Mouse (Mus musculus): ENCODE measurements at regions not wholly inside any gene's neighbourhood (a gene's known extent, or its start where the extent isn't known, plus 50 kb on each side); places are given as distances from the start of the nearest gene placed in this dataset.

- no peak overlapping the region for H3K4me2 ChIP-seq (ENCODE audit: insufficient read depth, low read depth, poor library complexity, severe bottlenecking)
- in situ Hi-C loops (cut with MboI; ENCODE audit: low pct_ligation_motif_present, low pct_unique_long_range_greater_than_20kb, low sequenced_read_pairs): no loop called here
Observed at GRCm38 (mm10) chr8:26323606-26324350, 204.4 kb downstream of the Gm45692 start.

GRCm38 (mm10) chr8:26324606-26325005, 205.3 kb downstream of the Gm45692 start:
- in situ Hi-C loops (cut with MboI; ENCODE audit: low pct_ligation_motif_present, low pct_unique_long_range_greater_than_20kb, low sequenced_read_pairs) (no loop called here), dilution Hi-C loops (cut with MboI; ENCODE audit: extremely low pct_ligation_motif_present, extremely low pct_unique_long_range_greater_than_20kb, low sequenced_read_pairs) (no loop called here)
- no peak overlapping the region for H3K27ac ChIP-seq (ENCODE audit: insufficient read depth, low read depth)
- TF ChIP-seq CHD1 (IDR thresholded peaks at IDR 0.05; ENCODE audit: low read depth, low read length) (no peak), ZNF384 (IDR thresholded peaks at IDR 0.05; ENCODE audit: low read depth, low read length) (no peak), CTCF (conservative IDR thresholded peaks at IDR 0.05 in 1 of 2, IDR thresholded peaks at IDR 0.05 in 1 of 2; ENCODE audit: low read depth in 2 of 2, low read length in 2 of 2) (no peak), PAX5 (IDR thresholded peaks at IDR 0.05; ENCODE audit: low read length) (no peak), MAZ (IDR thresholded peaks at IDR 0.05; ENCODE audit: low read depth, low read length) (no peak), CHD2 (IDR thresholded peaks at IDR 0.05; ENCODE audit: low read length) (no peak), JUN (IDR thresholded peaks at IDR 0.05; ENCODE audit: insufficient read depth, low read depth, low read length) (no peak), MYC (IDR thresholded peaks at IDR 0.05; ENCODE audit: low read depth, low read length) (no peak), TCF12 (IDR thresholded peaks at IDR 0.05; ENCODE audit: low read depth, low read length) (no peak), RCOR1 (conservative IDR thresholded peaks at IDR 0.05; ENCODE audit: low read depth, low read length) (no peak), SMC3 (IDR thresholded peaks at IDR 0.05; ENCODE audit: low read depth, low read length) (no peak), USF1 (IDR thresholded peaks at IDR 0.05; ENCODE audit: low read depth, low read length) (no peak), KAT2A (IDR thresholded peaks at IDR 0.05; ENCODE audit: insufficient replicate concordance, low read length) (no peak)
- H3K27me3 ChIP-seq (replicated peaks): no peaks in the 10 kb centered on the region
- no peak overlapping the region for H3K9ac ChIP-seq (ENCODE audit: insufficient read depth, low read depth)
- no peaks in the 10 kb centered on the region for H3K36me3 ChIP-seq (replicated peaks in 1 of 2; ENCODE audit: control insufficient read depth in 1 of 2, insufficient read depth in 1 of 2, low read length in 1 of 2)
- H3K79me2 ChIP-seq (replicated peaks; ENCODE audit: control insufficient read depth, extremely low read depth, insufficient read depth, poor library complexity, severe bottlenecking): no peaks in the 10 kb centered on the region
- H3K9me3 ChIP-seq (replicated peaks; ENCODE audit: low read length): no peaks in the 10 kb centered on the region
- H3K4me2 ChIP-seq (ENCODE audit: insufficient read depth, low read depth, poor library complexity, severe bottlenecking): no peak overlapping the region
- DNase-seq (ENCODE audit: extremely low read depth): no peak
- 0 out of 4 replicates have a peak, but pooled peaks cover 0 to 5% of the 10 kb centered on the region in 2 experiments for H3K4me1 ChIP-seq (ENCODE audit: control insufficient read depth in 1 of 2, insufficient read depth in 2 of 2)
- H3K4me3 ChIP-seq (replicated peaks in 1 of 3; ENCODE audit: low read depth in 2 of 3, low read length in 2 of 3, poor library complexity in 1 of 3): no peak overlapping the region

More at GRCm38 (mm10) chr8:26323606-26324350, 204.4 kb downstream of the Gm45692 start:
- Histone ChIP-seq H3K9ac (ENCODE audit: insufficient read depth, low read depth) (no peak overlapping the region), H3K79me2 (replicated peaks; ENCODE audit: control insufficient read depth, extremely low read depth, insufficient read depth, poor library complexity, severe bottlenecking) (no peaks in the 10 kb centered on the region), H3K9me3 (replicated peaks; ENCODE audit: low read length) (no peaks in the 10 kb centered on the region), H3K27me3 (replicated peaks) (no peaks in the 10 kb centered on the region), H3K4me1 (ENCODE audit: control insufficient read depth in 1 of 2, insufficient read depth in 2 of 2) (0 out of 4 replicates have a peak, but pooled peaks cover 0 to 5% of the 10 kb centered on the region in 2 experiments), H3K36me3 (replicated peaks in 1 of 2; ENCODE audit: control insufficient read depth in 1 of 2, insufficient read depth in 1 of 2, low read length in 1 of 2) (no peaks in the 10 kb centered on the region), H3K27ac (ENCODE audit: insufficient read depth, low read depth) (no peak overlapping the region), H3K4me3 (replicated peaks in 1 of 3; ENCODE audit: low read depth in 2 of 3, low read length in 2 of 3, poor library complexity in 1 of 3) (no peak overlapping the region)
- no peak for DNase-seq (ENCODE audit: extremely low read depth)
- dilution Hi-C loops (cut with MboI; ENCODE audit: extremely low pct_ligation_motif_present, extremely low pct_unique_long_range_greater_than_20kb, low sequenced_read_pairs): no loop called here
- no peak for TF ChIP-seq ZNF384 (IDR thresholded peaks at IDR 0.05; ENCODE audit: low read depth, low read length)
- no peak for TF ChIP-seq EP300 (IDR thresholded peaks at IDR 0.05; ENCODE audit: low read length)
- TF ChIP-seq RCOR1 (conservative IDR thresholded peaks at IDR 0.05; ENCODE audit: low read depth, low read length): no peak
- no peak for TF ChIP-seq HCFC1 (IDR thresholded peaks at IDR 0.05; ENCODE audit: low read depth, low read length)
- TF ChIP-seq MAX (IDR thresholded peaks at IDR 0.05; ENCODE audit: low read length): no peak
- TF ChIP-seq POLR2A (IDR thresholded peaks at IDR 0.05; ENCODE audit: low read depth, low read length): no peak
- TF ChIP-seq JUND (conservative IDR thresholded peaks at IDR 0.05; ENCODE audit: low read depth, low read length): no peak
- TF ChIP-seq MEF2A (IDR thresholded peaks at IDR 0.05; ENCODE audit: borderline replicate concordance, low read depth, low read length): no peak
- TF ChIP-seq TCF12 (IDR thresholded peaks at IDR 0.05; ENCODE audit: low read depth, low read length): no peak
- no peak for TF ChIP-seq MYC (IDR thresholded peaks at IDR 0.05; ENCODE audit: low read depth, low read length)
- no peak for TF ChIP-seq MAZ (IDR thresholded peaks at IDR 0.05; ENCODE audit: low read depth, low read length)
